Mouse (Mus musculus): ENCODE measurements around the gene Foxo3. TPM values are rescaled to one million over a fixed set of nuclear protein-coding genes. Genes with fewer than 3 reads are reported as not detected.

The Foxo3 gene
- polyA plus RNA-seq, 1 experiment from 2014 or later, result 5.8 TPM

- Histone ChIP-seq H3K4me2 (peak overlapping the region; percentile 93), H3K9ac (peak overlapping the region; percentile 93), H3K4me1 (replicated peaks) (peaks cover 45% of the 10 kb centered on the region), H3K9me3 (replicated peaks) (no peaks in the 10 kb centered on the region), H3K36me3 (0 out of 2 replicates have a peak, but pooled peaks cover 5% of the 10 kb centered on the region), H3K4me3 (peak overlapping the region; percentile 93), H3K27ac (ENCODE audit: poor library complexity, severe bottlenecking) (peak overlapping the region; percentile 98), H3K27me3 (replicated peaks) (0 out of 2 replicates have a peak, but pooled peaks cover 2% of the 10 kb centered on the region)
- no peak for ATAC-seq (ENCODE audit: insufficient number of reproducible peaks, low FRiP score)
- WGBS, result under 1% methylated on average over 49 of the region's 54 CpGs
These were observed 1.1 kb downstream of the Foxo3 start for GRCm38 (mm10) chr10:42275401-42275870.

DNA sequence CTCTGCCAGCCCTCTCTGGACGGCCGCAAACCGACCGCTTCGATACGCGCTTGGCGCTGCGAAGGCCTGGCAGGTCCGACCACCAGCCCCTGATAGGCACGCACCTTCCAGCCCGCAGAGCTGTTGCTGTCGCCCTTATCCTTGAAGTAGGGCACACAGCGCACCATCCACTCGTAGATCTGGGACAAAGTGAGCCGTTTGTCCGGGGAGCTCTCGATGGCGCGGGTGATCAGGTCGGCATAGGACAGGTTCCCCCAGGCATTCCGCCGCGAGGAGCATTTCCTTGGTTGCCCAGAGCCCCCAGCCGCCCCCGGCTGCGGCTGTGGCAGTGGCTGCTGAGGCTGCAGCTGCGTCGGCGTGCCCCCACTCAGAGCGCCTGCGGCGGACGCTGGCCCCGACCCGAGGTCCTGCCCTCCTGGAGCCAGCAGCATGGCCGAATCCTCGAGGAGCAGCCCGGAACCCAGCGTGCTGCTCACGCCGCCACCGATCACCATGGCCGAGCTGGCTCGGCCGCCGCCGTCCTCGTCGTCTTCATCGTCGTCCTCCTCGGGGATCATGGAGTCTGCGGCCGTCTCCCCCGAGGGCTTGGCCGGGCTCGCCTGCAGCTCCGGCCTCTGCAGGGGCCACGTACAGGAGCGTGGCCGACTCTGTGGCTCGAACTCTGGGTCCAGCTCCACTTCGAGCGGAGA lies 1.7 kb downstream of the Foxo3 start:
- 0 out of 2 replicates have a peak, but pooled peaks cover 6% of the 10 kb centered on the region for H3K36me3 ChIP-seq
- H3K4me1 ChIP-seq (replicated peaks), result peaks cover 46% of the 10 kb centered on the region
- H3K9me3 ChIP-seq (replicated peaks), result no peaks in the 10 kb centered on the region
- WGBS, result 1% methylated on average over 65 of the region's 65 CpGs
- no peaks in the 10 kb centered on the region for H3K27me3 ChIP-seq (replicated peaks)
- no peak for ATAC-seq (ENCODE audit: insufficient number of reproducible peaks, low FRiP score)
- peak overlapping the region; percentile 93 for H3K4me2 ChIP-seq
- peak overlapping the region; percentile 93 for H3K4me3 ChIP-seq
- peak overlapping the region; percentile 93 for H3K9ac ChIP-seq
- peak overlapping the region; percentile 98 for H3K27ac ChIP-seq (ENCODE audit: poor library complexity, severe bottlenecking)

DNA sequence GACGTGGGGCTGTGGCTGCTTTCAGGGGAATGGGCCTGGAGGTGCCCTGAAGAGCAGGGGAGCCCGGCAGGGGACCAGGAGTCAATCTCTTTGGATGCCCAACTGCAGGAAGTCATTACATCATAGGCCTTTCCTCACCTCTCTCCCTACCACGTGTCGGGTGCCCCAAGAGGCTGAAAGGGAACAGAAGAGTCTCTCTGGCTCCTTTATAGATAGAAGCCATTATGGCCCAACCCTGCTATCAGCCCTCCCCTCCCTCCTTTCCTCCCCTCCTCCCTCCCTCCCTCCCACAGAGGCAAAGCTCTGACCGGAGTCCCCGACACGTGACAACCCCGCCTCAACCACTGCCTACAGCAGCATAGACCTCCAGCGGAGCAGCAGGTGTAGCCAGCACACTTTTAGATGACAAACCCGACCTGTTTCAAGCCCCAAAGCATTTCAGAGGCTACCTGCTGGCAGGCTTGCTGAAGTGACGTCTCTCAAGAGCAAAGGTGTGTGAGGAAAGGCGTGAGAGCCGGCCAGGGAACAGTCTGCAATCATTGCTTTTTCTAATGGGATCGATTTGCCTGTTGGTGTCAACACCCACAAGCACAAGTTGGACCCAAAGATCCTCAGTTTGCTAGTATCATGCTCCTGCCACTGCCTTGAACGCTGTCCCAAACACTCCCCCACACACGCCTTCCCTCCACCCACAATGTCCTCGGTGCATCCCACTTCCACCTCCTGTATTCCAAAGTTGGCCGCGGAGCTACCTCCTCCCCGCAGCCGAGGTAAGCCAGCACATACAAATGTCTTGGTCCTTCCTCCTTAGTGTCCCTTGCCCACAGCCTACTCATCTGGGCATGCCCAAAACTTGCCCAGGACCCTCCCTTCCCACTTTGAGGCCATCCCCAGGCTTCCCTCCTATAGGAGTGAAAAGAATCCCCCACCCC lies 2.5 kb downstream of the Foxo3 start:
- peaks cover 12% of the 10 kb centered on the region; the same call in 1 of the 2 replicates for H3K36me3 ChIP-seq
- H3K9ac ChIP-seq, result peak overlapping the region; percentile 93
- 6% methylated on average over 21 of the region's 21 CpGs for WGBS
- H3K4me3 ChIP-seq, result peak overlapping the region; percentile 93
- H3K27ac ChIP-seq (ENCODE audit: poor library complexity, severe bottlenecking), result peak overlapping the region; percentile 40
- peak; percentile 48 for ATAC-seq (ENCODE audit: insufficient number of reproducible peaks, low FRiP score)
- H3K9me3 ChIP-seq (replicated peaks), result no peaks in the 10 kb centered on the region
- H3K4me1 ChIP-seq (replicated peaks), result peaks cover 54% of the 10 kb centered on the region
- H3K27me3 ChIP-seq (replicated peaks), result no peaks in the 10 kb centered on the region
- H3K4me2 ChIP-seq, result peak overlapping the region; percentile 93

- Histone ChIP-seq H3K4me1 (replicated peaks) (peaks cover 56% of the 10 kb centered on the region), H3K9me3 (replicated peaks) (no peaks in the 10 kb centered on the region), H3K36me3 (peaks cover 15% of the 10 kb centered on the region; the same call in 1 of the 2 replicates), H3K4me3 (peak overlapping the region; percentile 93), H3K27me3 (replicated peaks) (no peaks in the 10 kb centered on the region), H3K27ac (ENCODE audit: poor library complexity, severe bottlenecking) (peak overlapping the region; percentile 28), H3K9ac (peak overlapping the region; percentile 93; the same call in 1 of the 2 replicates), H3K4me2 (peak overlapping the region; percentile 93)
- no peak for ATAC-seq (ENCODE audit: insufficient number of reproducible peaks, low FRiP score)
- 41% methylated on average over 6 of the region's 6 CpGs for WGBS
These were observed 3.2 kb downstream of the Foxo3 start for GRCm38 (mm10) chr10:42273403-42273759.

GRCm38 (mm10) chr10:42271454-42272230 lies 4.9 kb downstream of the Foxo3 start:
- Histone ChIP-seq H3K9me3 (replicated peaks) (no peaks in the 10 kb centered on the region), H3K4me3 (peak overlapping the region; percentile 9; the same call in 1 of the 2 replicates), H3K4me2 (peak overlapping the region; percentile 45), H3K9ac (no peak overlapping the region), H3K36me3 (peaks cover 25% of the 10 kb centered on the region), H3K4me1 (replicated peaks) (peaks cover 59% of the 10 kb centered on the region), H3K27me3 (replicated peaks) (no peaks in the 10 kb centered on the region), H3K27ac (ENCODE audit: poor library complexity, severe bottlenecking) (no peak overlapping the region)
- ATAC-seq (ENCODE audit: insufficient number of reproducible peaks, low FRiP score), result no peak
- 58% methylated on average over 11 of the region's 11 CpGs for WGBS

DNA sequence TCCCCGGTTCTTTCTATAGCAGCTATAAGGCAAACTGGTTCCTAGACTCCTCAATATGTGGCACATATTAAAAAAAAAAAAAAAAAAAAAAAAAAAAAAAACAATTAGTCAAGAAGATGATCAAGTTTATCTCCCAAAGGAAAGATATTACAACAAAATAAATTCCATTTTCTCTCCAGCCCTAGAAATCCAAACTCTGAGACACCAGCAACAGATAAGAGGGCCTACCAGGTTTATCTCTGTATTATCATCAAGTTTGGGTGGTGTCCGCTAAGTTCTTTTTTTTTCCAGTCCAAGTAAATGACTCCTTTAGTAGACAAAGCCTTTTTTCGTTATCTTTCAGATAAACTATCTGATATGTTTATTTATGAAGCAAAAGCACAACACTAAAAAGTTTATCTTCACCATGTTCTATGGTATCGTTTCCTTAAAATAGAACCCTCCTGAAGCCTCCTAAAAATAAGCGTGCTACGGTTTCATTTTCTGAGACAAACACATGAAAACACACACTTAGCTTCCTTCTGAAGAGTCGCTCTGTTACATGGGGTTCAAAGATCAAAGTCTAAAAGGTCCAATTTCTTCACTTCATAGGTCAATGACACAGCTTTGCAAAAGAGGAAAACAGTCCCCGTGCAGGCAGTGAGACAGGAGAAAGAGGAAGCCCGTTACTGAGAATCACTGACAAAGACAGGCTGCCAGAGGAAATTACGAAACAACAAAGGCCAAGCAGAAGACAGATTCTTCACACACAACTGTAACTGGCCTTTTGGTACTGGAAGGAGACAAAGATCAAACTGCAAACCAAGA lies 6.1 kb downstream of the Foxo3 start:
- 47% methylated on average over 10 of the region's 10 CpGs for WGBS
- no peak overlapping the region for H3K9ac ChIP-seq

DNA sequence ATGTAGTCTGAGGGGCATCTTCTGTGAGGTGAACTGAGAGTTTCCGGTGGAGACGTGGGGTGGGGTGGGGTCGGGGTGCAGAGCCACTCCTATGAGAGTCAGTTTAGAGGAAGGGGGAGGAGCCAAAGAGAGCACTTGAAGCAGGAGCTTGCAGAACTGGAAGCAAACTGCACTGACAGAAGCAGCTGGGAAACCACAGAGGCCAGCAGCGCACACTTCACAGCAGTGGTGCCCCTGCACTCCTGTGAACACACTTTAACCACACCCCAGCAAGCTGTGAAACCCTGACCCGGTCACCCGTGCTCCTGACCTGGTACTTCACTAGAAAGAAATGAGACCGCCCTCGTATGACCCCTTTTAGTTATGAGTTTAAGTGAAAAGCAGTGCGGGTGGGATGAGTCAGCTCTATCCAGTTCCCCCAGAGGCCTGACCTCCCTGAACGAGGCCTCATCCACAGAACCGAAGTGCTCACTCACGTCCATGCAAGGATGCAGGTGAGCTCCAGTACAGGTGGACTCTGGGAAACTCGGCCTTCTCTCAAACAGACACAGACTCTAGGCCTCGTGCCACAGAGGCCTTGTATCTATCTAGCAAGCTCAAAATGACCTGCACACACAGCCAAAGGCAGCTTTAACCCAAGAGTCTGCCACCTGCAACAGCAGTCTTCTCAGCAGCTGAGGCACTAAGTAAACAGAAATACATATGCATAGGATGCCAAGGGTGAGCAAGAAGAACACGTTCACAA lies 7.1 kb downstream of the Foxo3 start:
- Histone ChIP-seq H3K36me3 (peaks cover 46% of the 10 kb centered on the region), H3K4me2 (peak overlapping the region; percentile 8)
- peak; percentile 52 for ATAC-seq (ENCODE audit: insufficient number of reproducible peaks, low FRiP score)

More for the DNA sequence above, 6.1 kb downstream of the Foxo3 start:
- H3K27me3 ChIP-seq (replicated peaks), result no peaks in the 10 kb centered on the region
- H3K9me3 ChIP-seq (replicated peaks), result 0 out of 2 replicates have a peak, but pooled peaks cover 5% of the 10 kb centered on the region
- H3K4me1 ChIP-seq (replicated peaks), result peaks cover 59% of the 10 kb centered on the region
- H3K27ac ChIP-seq (ENCODE audit: poor library complexity, severe bottlenecking), result no peak overlapping the region
- H3K36me3 ChIP-seq, result peaks cover 37% of the 10 kb centered on the region
- ATAC-seq (ENCODE audit: insufficient number of reproducible peaks, low FRiP score), result no peak
- H3K4me3 ChIP-seq, result no peak overlapping the region
- 0 out of 2 replicates have a peak overlapping the region, but pooled peaks have one; percentile 15 for H3K4me2 ChIP-seq

DNA sequence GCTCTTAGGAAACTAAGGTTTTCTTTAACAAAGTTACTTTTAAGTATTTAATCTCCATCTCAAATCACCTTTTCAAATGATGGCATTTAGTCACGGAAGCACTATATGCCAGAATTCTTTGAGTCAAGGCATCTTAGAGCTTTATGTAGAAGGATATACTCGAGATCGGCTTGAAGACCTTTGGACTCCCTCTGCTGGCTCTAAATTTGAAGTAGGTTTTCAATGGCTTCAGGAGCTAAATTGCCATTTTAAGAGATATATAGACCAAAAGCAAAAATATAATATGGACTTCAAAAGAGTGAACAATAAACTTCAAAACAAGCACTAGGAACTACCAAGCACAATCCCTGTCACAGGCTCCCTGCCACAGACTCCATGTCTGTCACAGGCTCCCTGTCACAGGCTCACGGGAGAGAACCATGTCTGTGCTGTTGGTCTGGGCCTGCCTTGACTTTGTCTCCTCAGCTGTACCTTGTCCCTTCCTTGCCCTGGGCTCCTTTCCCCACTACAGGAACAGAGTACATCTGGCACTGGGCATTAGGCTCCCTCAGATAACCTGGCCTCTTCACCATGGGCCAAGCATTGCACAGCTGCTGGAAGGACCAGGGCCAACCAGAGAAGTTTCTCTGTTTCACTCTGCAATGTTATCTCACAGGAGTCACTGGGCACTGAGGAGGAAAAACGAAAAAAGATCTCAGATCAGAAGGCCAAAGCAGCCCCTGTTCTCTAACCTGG lies 8.6 kb downstream of the Foxo3 start:
- no peak overlapping the region for H3K4me2 ChIP-seq
- no peak overlapping the region for H3K27ac ChIP-seq (ENCODE audit: poor library complexity, severe bottlenecking)
- 0 out of 2 replicates have a peak, but pooled peaks cover 5% of the 10 kb centered on the region for H3K9me3 ChIP-seq (replicated peaks)
- no peak overlapping the region for H3K9ac ChIP-seq
- no peak for ATAC-seq (ENCODE audit: insufficient number of reproducible peaks, low FRiP score)
- no peak overlapping the region for H3K4me3 ChIP-seq
- H3K4me1 ChIP-seq (replicated peaks), result peaks cover 39% of the 10 kb centered on the region
- H3K36me3 ChIP-seq, result peaks cover 52% of the 10 kb centered on the region
- 74% methylated on average over 5 of the region's 5 CpGs for WGBS
- no peaks in the 10 kb centered on the region for H3K27me3 ChIP-seq (replicated peaks)

More for the DNA sequence above, 7.1 kb downstream of the Foxo3 start:
- peaks cover 53% of the 10 kb centered on the region for H3K4me1 ChIP-seq (replicated peaks)
- WGBS, result 62% methylated on average over 15 of the region's 15 CpGs
- H3K27me3 ChIP-seq (replicated peaks), result no peaks in the 10 kb centered on the region
- no peak overlapping the region for H3K9ac ChIP-seq
- H3K27ac ChIP-seq (ENCODE audit: poor library complexity, severe bottlenecking), result peak overlapping the region; percentile 1; the same call in 1 of the 2 replicates
- 0 out of 2 replicates have a peak, but pooled peaks cover 5% of the 10 kb centered on the region for H3K9me3 ChIP-seq (replicated peaks)
- no peak overlapping the region for H3K4me3 ChIP-seq

Measured in heart, embryonic 12.5 days (tissue).